Mouse (Mus musculus) erythroblast, embryonic 14.5 days (primary cell): ENCODE results near the gene Srpk1.

Experiments
- GATA1 ChIP-seq: IDR thresholded peaks from 2 replicates; pipeline ENCODE4 v1.6.1; 2012; ENCODE audit warnings: low read length, inconsistent platforms, mixed read lengths
- TAL1 ChIP-seq: IDR thresholded peaks from 3 replicates; pipeline ENCODE4 v1.6.1; 2012; ENCODE audit warnings: low read length, inconsistent platforms, mixed read lengths

GRCm38 (mm10) chr17:28571868-28572267 lies 50.6 kb downstream of the Srpk1 start:
- TF ChIP-seq TAL1 (no peak), GATA1 (no peak)
